Mouse (Mus musculus): ENCODE measurements around the gene Dhx40.
"Not testable (repeated sequence)": the region's sequence is repeated elsewhere in the genome, so short reads cannot be mapped to it uniquely, and the experiment has no call there.

Gene Dhx40

DNA sequence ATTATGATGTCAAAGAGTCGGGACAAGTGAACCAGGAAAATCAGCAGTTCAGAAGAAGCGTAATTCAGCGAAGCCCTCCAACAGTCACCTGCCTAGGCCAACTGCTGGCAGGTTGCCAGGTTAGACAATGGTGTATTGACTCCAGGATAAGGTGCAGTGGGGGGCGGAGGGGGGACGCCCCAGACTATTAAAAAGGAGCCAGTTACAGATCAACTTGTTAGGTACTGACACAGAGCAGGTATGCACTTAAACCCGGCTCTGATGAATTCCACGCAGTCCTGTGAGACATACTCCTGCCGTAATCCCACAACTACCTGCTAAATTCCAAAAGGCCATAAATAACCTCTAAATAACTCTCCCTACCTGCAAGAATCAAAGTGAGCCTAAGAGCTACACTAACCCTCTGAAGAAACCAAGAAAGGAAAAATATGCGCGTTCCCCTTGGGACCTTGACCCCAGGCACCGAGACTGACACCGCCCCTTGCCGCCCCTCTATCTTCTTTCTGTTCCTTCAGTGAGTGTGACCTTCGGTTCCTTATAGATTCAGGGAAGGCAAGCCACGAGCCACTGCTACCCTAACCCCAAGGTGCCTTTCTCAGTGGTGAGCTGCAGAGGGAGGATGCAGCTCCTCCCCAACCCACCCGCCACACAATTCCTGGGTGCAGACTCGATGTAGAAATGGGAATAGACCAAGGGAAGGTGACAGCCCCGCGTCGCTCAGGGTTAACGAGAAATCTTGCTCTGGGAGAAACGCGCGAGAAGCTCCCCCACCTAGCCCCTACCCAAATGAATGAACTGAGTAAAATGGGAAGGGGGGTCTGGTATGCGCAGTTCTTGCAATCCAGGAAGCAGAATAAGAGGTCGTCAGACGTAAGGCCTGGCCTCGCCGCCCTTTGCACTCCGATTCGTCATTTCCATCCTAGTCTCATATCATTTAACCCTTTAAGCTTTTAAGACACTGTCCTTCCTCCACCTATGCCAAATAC lies 51.1 kb downstream of the Dhx40 start:
- in situ Hi-C loops (cut with MboI, MseI): no loop called here

DNA sequence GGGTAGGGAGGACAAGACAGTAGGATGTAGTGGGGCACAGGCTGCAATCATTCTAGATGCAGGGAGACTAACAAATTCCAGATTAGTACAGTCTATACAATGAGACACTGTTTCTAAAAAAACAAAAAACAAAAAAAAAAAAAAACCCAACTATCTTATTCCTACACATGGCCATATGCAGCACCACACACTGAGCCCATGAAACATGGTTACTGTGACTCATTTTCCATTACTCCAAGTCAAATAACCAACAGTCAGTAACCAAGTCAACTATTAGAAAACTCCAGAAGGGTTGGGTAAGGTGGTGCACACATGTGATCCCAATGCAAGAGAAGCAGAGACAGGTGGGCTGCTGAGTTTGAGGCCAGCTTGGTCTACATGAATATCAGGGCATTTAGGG lies 55.1 kb downstream of the Dhx40 start:
- in situ Hi-C loops (cut with MboI, MseI): no loop called here

DNA sequence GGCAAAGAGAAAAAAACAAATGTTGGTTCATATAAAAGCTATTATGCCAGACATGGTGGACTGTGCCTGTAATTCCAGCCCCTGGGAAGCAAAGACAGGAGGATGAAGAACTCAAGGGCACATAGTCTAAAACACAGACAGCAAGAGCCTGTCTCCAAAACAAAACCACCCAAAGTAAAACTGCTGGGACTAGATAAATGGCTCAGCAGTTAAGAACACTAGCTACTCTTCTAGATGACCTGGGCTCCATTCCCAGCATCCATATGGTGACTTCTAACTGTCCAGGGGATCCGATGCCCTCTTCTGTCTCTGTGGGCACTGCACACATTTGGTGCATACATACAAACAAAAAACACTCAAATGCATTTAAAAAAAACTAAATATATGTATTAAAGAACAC lies 56.5 kb downstream of the Dhx40 start:
- in situ Hi-C loops (cut with MboI, MseI): no loop called here

- in situ Hi-C loops (cut with MboI, MseI): no loop called here
Measured at GRCm38 (mm10) chr11:86749776-86750423, 57.6 kb downstream of the Dhx40 start.

- in situ Hi-C loops (cut with MboI, MseI): no loop called here
Measured at GRCm38 (mm10) chr11:86745634-86746404, 61.7 kb downstream of the Dhx40 start.

- in situ Hi-C loops (cut with MboI, MseI): no loop called here
Measured at GRCm38 (mm10) chr11:86742605-86743004, 64.9 kb downstream of the Dhx40 start.

DNA sequence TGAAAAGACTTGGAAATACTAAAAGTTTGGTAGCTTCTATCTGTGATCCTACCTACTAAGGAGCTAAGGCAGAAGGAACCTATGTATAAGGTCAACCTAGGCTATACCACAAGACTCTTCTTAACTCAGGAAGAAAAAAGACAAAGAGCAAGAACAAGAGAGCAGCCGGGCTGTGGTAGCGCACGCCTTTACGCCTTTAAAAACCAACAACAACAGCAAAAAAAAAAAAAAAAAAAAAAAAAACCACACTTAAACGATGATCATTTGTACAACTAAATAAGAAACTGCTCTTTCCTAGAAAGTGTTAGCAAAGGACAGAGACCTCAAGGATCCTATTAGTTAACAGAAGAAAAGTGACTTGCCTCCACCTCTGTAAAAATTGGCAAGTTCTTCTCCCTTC lies 66.0 kb downstream of the Dhx40 start:
- in situ Hi-C loops (cut with MboI, MseI): no loop called here

DNA sequence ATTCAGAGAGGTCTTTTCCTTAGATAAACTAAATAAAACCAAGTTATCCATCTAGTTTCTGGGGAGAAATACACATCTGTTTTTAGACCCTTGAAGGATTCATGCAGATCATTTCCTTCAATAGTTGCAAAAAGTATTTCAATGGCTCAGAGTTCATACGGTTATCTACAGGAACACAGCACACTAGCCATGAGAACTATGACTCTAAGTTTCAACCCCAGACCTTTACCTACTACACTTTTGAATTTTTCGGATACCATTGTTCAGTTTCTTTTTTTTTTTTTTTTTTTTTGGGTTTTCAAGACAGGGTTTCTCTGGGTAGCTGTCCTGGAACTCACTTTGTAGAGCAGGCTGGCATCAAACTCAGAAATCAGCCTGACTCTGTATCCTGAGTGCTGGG lies 68.1 kb downstream of the Dhx40 start:
- in situ Hi-C loops (cut with MboI, MseI): no loop called here

GRCm38 (mm10) chr11:86738956-86739355 lies 68.6 kb downstream of the Dhx40 start:
- in situ Hi-C loops (cut with MboI, MseI): no loop called here

DNA sequence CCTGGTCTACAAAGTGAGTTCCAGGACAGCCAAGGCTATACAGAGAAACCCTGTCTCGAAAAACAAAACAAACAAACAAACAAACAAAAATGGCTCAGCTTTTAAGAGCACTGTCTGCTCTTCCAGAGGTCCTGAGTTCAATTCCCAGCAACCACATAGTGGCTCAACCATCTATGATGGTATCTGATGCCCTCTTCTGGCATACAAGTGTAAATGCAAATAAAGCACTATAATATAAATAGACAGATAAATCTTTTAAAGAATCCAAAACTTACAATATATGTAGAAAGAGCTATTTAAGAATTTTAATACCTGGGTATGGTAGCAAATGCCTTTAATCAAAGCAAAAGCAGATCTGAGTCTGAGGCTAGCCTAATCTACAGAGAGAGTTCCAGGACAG lies 69.2 kb downstream of the Dhx40 start:
- in situ Hi-C loops (cut with MboI, MseI): not testable (repeated sequence)

DNA sequence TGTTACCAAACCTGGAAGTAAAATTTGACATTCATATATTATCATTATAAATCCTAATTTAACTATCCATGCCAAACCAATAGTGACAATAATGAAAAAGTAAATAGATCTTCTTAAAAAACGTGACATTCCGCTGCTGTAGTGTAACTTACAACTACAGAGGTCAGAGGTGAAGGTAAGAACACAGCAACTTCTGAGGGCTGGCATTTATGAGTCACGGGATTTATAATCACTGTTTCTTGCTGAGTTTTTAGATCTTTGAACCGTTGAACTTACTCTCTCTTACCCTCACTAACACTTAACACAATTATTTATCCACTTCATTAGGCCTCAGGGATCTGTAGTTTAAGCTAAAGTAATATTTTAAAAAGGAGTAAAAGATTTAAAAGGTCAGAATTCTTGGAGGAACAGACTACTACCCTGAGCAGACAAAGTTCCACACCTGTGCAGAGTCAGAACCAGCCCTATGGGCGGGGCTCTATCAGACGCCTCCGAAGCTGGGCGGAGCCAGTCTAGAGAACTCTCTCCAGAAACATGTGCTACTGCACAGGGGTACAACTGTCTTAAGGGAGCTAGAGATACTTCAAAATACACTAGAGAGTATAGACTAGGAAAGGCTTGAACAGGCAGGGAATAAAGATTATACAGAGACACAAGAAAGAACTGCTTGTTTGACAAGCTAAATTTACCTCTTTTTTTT lies 70.1 kb downstream of the Dhx40 start:
- in situ Hi-C loops (cut with MboI, MseI): no loop called here

GRCm38 (mm10) chr11:86734993-86735392 lies 72.6 kb downstream of the Dhx40 start:
- in situ Hi-C loops (cut with MboI, MseI): no loop called here

DNA sequence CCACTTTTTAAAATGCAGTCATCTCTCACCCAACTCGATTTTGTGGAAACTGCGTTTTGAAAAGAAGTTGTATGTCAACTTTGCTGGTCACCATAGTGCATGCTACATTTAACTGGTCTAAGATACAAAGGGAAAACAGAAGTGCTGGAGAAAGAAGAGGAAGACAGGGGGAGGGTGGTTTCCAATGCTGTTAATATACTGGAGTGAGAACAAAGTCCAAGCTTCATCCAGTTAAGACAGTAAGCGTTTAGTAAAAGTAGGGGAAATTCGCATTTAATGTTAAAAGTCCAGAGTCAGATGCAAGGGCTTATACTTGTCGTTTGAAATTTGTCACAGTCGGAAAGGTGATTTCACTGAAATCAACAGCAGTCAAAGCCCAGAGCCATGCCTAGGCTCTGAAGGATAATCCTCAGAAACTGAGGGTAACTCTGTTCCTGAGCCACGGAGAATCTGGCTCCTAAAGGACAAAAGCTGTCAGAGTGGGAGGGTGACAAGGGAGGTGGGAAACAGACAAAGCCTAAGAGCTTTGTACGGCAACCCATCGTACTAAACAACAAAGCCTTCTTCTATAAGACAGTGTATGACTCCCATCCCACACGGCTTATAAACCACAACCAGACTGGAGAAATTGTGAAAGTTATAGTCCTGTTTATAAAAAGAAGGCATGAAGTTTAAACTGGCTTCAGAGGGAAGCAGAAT lies 73.2 kb downstream of the Dhx40 start:
- in situ Hi-C loops (cut with MboI, MseI): no loop called here

DNA sequence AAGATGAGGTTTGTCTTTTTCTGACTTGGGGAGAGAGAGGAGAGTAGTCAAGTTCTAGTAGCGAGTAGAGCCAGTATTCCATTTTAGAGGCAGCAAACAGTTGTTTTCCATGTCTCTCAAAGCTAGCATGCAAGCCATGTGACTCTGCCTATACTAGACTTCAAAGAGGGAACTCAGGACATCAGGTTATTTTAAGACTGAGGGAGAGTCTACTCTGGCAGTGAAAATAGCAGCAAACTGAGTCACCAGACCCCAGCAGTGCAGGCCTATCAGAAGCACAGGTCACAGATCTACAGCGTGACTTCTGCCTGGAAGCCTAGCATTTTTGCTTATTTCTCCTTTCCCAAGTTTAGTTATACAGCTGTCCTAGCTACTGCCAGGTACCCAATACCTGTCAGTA lies 76.1 kb downstream of the Dhx40 start:
- in situ Hi-C loops (cut with MboI, MseI): no loop called here

DNA sequence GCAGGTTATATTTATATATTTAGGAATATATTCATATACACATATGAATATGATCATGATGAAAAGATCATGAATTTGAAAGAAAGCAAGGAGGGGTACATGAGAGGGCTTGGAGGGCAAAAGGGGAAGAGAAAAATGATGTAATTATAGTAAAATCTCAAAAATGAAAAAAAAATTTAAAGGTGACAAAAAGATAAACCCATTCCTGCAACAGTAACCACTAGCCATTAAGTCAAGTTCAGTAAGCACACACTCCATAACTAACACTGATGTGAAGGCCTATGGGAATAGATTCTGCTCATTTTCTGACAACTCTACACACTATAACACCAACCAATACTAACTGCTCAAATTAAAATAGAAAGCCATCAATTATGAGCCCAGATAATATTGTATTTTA lies 81.9 kb downstream of the Dhx40 start:
- in situ Hi-C loops (cut with MboI, MseI): no loop called here

GRCm38 (mm10) chr11:86724982-86725381 lies 82.6 kb downstream of the Dhx40 start:
- in situ Hi-C loops (cut with MboI, MseI): no loop called here

DNA sequence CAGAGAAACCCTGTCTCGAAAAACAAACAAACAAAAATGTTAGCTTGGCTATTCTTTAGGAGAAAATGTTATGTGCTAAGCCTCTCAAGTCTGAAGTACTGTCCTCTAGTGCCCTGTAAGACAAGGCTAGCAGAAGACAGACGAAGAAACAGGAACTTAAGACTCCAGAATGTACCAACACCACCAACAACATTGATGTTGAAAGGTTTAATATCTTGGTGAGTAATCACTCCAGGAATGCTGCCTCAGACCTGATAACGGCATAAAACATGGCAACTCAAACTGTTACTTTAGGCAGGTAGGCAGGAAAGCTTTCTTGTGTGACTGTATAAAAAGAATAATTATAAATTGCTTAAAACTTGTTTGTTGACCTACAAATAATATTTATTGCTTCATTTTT lies 83.5 kb downstream of the Dhx40 start:
- in situ Hi-C loops (cut with MboI, MseI): no loop called here

DNA sequence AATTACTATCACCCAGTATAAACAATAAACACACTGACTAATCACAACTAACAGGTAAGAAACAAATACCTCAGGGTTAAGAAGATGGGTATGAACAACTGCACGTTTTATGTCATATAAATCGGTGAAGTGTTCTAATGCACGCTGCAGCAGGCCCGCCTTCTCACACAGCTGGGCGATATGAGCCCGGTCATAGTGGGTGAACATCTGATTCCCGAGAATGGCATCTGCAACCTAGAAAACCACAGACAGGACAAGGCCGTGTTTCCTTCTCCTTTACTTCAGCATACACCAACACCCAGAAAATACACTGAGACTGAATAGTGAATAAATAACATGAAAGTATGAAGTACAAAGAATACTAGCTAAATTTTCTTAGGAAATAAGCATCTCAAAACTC lies 88.2 kb downstream of the Dhx40 start:
- in situ Hi-C loops (cut with MboI, MseI): no loop called here

Measured in T-helper 1 cell (primary cell).